Comparison of ENCODE assay signal across 31 mouse cellular contexts in the genomic region with DNA sequence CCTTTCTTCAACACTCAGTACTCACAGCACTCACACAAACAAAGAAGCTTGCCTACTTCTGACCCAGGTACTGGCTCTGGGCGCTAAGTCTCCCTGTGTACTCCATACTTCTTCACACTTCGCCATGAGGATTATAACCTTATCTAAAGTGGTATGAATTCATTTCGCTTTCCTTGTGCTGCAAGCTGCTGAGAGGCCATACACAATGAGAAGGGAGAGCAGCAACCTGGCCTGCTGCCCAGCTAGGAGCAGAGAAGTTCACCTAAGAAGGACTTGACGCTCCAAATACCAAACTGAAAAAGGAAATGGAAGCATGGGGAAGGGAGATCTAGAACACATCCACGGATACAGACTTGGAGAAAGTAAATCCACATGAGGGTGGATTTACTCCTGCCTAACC.
A peak's percentile ranks its signal among the peaks of the same experiment; 100 is the strongest.
DNase-seq lines count a peak whose midpoint lies in the region; ATAC-seq and TF ChIP-seq lines count a peak whose summit lies in the region.
"Had no signal": no experiment of that assay in that cellular context is flagged by ENCODE, and none has a peak within 500 bp of the region (broad histone marks: within the 10 kb centered on the region; RNA-seq: fewer than 3 reads in every experiment).

No protein-coding gene starts in this region.

- peak overlapping the region; percentile 76 for H3K27ac ChIP-seq in heart, embryonic 15.5 days
- H3K27ac ChIP-seq: gastrocnemius, adult 2 months; hindbrain, embryonic 12.5 days; hindbrain, postnatal 0 days; intestine, embryonic 15.5 days; layer of hippocampus, adult 2 months; liver, embryonic 12.5 days; neural tube, embryonic 12.5 days had no signal

- WGBS in heart, embryonic 15.5 days, result 43% methylated on average over 5 of the region's 5 CpGs
- WGBS in lung, adult 2 months, result 63% methylated on average over 5 of the region's 5 CpGs

- peaks cover 18% of the 10 kb centered on the region for H3K4me1 ChIP-seq in heart, embryonic 15.5 days (replicated peaks)
- no peaks in the 10 kb centered on the region for H3K4me1 ChIP-seq in lung, adult 2 months (ENCODE audit: control insufficient read depth, insufficient read depth, low read length)
- H3K4me1 ChIP-seq: hindbrain, embryonic 12.5 days; intestine, embryonic 15.5 days; liver, embryonic 12.5 days; neural tube, embryonic 12.5 days had no signal

- no peaks in the 10 kb centered on the region for H3K27me3 ChIP-seq in heart, embryonic 15.5 days
- H3K27me3 ChIP-seq: hindbrain, embryonic 12.5 days; intestine, embryonic 15.5 days; liver, embryonic 12.5 days; neural tube, embryonic 12.5 days had no signal

- peak overlapping the region; percentile 9; the same call in 1 of the 2 replicates for H3K4me2 ChIP-seq in heart, embryonic 15.5 days
- H3K4me2 ChIP-seq: hindbrain, embryonic 12.5 days; intestine, embryonic 15.5 days; liver, embryonic 12.5 days; midbrain, embryonic 11.5 days; neural tube, embryonic 12.5 days had no signal

- no peak for TF ChIP-seq CTCF in lung, adult 2 months (IDR thresholded peaks at IDR 0.05; ENCODE audit: insufficient read depth, low read length)

- peaks cover 13% of the 10 kb centered on the region for H3K36me3 ChIP-seq in heart, embryonic 15.5 days

- no peaks in the 10 kb centered on the region for H3K9me3 ChIP-seq in heart, embryonic 15.5 days (replicated peaks)
- H3K9me3 ChIP-seq: hindbrain, embryonic 12.5 days; intestine, embryonic 15.5 days; liver, embryonic 12.5 days; neural tube, embryonic 12.5 days had no signal

- no peak overlapping the region for H3K9ac ChIP-seq in heart, embryonic 15.5 days
- H3K9ac ChIP-seq: hindbrain, embryonic 12.5 days; intestine, embryonic 15.5 days; liver, embryonic 12.5 days; liver, postnatal 0 days; neural tube, embryonic 12.5 days had no signal

- no peak for ATAC-seq in heart, embryonic 15.5 days (replicated peaks; ENCODE audit: insufficient number of reproducible peaks, insufficient read depth, low FRiP score, low read depth)
- ATAC-seq: forebrain, embryonic 16.5 days; hindbrain, postnatal 0 days; intestine, embryonic 15.5 days; liver, embryonic 12.5 days; liver, postnatal 0 days; midbrain, embryonic 16.5 days had no signal

- TF ChIP-seq POLR2A in lung, adult 2 months (IDR thresholded peaks at IDR 0.05; ENCODE audit: borderline replicate concordance, extremely low read depth, low read depth, low read length), result no peak

- no peak overlapping the region for H3K4me3 ChIP-seq in heart, embryonic 15.5 days
- no peak overlapping the region for H3K4me3 ChIP-seq in lung, adult 2 months (replicated peaks; ENCODE audit: extremely low read depth, low read depth, low read length)
- H3K4me3 ChIP-seq: erythroblast, embryonic 14.5 days; gastrocnemius, adult 2 months; hindbrain, embryonic 12.5 days; intestine, embryonic 15.5 days; layer of hippocampus, adult 2 months; liver, embryonic 12.5 days; neural tube, embryonic 12.5 days had no signal

- no peak for DNase-seq in heart, adult 18-20 months
- peak; percentile 5 for DNase-seq in lung, adult 2 months
- peak; percentile 6 for DNase-seq in lung, postnatal 10 days
- DNase-seq in urinary bladder, postnatal 25 days (ENCODE audit: low spot score), result no peak
- no peak for DNase-seq in embryo, embryonic 10.5 days (ENCODE audit: low spot score)
- DNase-seq in thymus, postnatal 25 days, result no peak
- DNase-seq: adrenal gland, postnatal 25 days; B cell, adult 2 months; cerebellum, adult 11-12 months; cerebellum, adult 9-11 months; gastrocnemius, adult 2 months; gastrocnemius, postnatal 36 days; kidney, adult 2 months; kidney, postnatal 36 days; left cerebral cortex, postnatal 4 days; liver, postnatal 0 days; right cerebral cortex, adult 18-20 months; right cerebral cortex, postnatal 4 days; thymus, adult 2 months; thymus, postnatal 4 days had no signal

Comparison
In these comparisons a context has a peak if more than half of its experiments do, and no peak if none do; other contexts are left out.
1. DNase-seq: peak in lung, adult 2 months (single experiment) and lung, postnatal 10 days (single experiment); none in heart, adult 18-20 months (0 of 2), urinary bladder, postnatal 25 days (single experiment), embryo, embryonic 10.5 days (single experiment) and thymus, postnatal 25 days (single experiment).